Mouse (Mus musculus): ENCODE results near the gene Rab31.
A peak's percentile ranks its signal among the peaks of the same experiment; 100 is the strongest.

Rab31 gene

DNA sequence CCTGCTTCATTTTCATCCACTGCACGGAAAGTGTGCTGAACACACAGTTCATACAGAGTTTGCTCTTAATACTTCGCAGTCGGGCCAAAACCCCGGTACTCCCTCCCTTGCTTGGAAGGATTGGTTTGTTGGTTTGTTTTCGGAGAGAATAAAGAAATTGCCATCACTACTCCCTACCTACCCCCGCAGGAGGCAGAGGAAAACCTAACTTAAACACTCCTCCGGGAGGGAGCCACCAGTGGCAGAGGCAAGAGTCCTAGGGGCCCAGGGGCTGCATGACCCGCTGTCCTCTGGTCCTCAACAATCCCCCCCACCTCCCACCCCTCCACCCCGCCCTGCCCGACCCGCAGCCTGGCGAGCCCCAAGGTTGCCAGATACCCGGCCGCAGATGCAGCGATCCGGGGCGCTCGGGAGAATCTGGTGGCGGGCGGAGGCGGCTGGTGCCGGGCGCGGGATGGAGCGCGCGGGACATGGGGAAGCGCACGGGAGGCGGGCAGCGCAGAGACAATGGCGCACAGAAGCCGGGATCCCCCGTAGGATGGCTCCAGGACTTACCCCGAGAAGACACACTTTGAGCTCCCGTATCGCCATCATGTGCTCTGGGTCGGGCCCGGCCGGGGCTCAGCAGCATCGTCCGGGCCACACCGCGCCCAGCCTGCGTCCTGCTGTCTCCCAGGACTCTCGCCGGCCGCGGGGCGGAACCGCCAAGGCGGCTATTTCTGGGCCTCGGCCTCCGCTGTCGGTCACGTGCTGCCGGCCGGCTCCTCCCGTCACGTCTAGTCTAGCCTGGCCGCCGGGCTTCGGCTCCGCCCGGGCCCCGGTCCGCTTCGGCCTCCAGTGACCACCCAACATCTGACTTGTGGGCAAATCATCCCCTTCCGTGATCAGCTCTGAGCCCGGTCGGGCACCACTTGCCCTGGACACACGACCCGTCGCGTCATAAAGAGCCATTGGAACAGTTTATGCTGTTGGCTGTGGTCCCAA is at the start of gene Rab31:
TSS of gene Rab31 (minus strand) at position 802 of the 984 bp plus-strand sequence.
- DNase-seq (ENCODE audit: low spot score), result peak; percentile 73

DNA sequence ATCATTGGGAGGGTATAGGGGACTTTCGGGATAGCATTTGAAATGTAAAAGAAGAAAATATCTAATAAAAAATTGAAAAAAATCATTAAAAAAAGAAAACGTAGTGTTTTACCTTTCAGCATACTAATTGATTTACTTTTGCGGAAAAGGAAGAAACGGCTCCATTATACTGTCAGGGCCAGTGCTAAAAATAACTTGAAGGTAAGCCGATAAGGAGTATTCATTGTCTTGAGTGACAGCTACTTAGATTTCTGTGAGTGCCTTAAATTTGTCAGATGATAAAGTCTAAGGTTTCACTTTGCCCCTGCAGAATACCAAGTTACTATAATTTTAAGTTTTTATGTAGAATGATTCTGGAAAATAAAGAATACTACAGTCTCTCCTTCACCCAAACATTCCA is 47.6 kb upstream of the Rab31 start:
- DNase-seq (ENCODE audit: low spot score), result no peak

DNA sequence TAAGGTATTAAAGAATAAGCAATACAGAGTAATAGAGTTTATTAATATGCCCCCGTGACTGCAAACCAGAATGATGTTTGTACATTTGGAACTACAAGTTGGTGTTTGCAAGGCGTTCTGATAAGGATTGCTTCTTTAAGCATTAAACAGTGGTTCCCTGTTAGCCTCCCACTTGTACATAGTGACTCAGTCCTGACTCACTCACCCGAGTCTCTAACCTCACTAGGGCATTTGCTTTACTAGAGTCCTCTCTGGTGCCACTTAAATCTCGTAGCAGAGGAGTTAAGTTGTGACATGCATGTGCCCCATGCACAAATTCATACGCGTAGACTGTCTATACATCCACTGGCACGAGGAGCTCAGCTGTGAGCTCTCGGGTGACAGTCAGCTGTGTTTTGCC is 41.2 kb upstream of the Rab31 start:
- DNase-seq (ENCODE audit: low spot score), result no peak

DNA sequence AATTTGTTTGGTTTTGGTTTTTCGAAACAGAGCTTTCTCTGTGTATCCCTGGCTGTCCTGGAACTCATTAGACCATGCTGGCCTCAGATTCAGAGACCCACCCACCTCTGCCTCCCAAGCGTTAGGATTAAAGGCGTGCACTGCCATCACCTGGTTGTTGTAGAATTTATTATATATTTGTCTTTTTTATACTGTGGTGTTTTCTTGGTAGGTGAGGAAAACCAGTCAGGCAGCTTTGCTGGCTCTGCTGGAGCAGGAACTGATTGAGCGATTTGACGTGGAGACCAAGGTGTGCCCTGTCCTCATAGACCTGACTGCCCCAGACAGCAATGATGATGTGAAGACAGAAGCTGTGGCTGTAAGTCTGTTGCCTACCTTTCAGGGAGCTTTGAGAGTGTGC is 38.5 kb upstream of the Rab31 start:
- no peak for DNase-seq (ENCODE audit: low spot score)

DNA sequence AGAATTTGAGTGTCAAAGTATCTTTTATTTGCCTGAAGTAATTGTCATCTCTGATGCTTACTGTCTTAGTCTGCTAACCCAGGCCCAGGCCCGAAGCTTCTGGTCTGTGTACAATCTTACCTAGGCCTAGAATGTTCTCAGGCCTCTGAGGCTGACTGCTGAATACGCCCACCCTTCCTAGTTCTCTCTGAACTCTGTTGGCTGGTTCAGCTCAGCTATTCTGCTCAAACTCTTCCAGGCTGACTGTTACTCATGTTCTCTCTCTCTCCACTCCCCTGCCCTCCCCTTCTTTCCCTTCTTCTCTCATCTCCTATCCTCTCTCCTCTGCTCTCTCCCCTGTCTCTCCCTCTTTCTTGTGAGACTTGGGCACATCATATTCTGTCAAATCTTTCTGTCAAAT is 33.9 kb upstream of the Rab31 start:
- no peak for DNase-seq (ENCODE audit: low spot score)

DNA sequence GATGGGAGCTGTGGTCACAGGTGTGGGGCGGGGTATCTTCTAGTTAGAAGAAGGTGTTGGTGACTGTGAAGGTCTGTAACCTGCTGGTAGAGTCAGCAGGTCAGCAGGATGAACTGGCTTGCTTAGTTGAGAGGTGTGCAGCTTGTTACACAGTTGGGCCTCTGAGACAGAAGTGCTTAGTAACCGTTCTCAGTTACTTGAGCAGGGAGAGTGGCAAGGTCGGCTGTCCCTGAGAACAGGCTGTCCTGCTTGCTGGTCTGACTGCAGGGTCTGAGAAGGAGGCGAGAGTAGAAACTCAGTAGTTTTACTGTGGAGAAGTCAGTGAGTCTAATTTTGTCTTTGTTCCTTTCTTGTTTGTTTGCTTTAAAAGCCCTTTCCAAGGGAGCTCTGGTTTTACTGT is 33.4 kb upstream of the Rab31 start:
- no peak for DNase-seq (ENCODE audit: low spot score)

DNA sequence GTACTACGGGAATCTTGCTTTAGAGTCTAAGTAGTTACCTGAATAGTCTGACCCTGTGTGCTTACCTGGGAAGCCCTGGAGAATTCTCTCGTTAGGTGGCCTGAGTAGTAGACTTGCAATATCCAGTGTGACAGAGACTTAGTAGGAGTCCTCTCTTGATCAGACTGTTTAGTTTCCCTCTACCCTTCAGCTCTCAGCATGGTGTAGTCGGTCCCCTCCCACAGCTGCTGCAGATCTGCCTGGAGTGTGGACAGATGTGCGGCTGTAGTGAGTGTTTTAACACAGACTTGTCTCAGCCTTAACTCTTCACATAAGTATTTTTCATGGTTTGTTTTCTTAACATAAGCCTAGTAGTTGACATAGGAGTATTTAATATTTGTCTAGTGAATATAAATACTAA is 29.5 kb upstream of the Rab31 start:
- no peak for DNase-seq (ENCODE audit: low spot score)

DNA sequence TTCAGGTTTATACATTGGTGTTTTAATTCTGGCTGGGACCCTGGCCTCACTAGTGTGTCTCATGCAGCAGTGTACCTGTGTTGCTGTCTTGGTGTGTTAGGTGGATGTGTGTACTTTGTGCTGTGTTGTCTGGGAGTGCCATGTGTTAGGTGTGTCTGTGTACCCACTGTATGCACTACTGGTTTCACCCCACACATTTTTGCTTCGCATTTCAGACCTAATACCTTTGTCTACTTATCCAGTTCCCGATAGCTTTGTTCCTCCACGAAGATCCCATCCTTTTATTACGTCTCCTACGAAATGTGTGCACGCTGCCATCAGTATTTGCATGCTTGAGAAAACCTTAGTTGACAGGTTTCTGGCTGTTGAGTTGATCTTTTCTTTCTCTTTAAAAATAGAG is 27.9 kb upstream of the Rab31 start:
- no peak for DNase-seq (ENCODE audit: low spot score)

DNA sequence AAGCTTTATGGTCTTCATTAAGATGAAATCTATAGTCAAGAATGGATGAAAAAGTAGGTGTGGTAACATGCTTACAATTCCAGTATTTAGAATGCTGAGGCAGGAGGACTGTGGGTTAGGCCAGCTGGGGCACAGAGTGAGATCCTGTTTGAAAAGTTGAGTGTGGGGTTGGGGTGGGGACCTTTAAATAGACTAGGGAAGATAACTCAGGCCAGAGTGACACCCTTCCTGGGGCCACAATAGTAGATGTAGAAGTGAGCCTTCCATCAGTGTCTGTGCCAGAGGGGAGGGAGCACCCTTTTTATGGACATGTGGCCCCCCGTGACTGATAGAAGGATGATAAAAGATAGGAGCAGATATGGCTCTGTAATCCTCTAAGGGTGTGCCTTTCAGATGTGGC is 26.8 kb upstream of the Rab31 start:
- DNase-seq (ENCODE audit: low spot score), result no peak

DNA sequence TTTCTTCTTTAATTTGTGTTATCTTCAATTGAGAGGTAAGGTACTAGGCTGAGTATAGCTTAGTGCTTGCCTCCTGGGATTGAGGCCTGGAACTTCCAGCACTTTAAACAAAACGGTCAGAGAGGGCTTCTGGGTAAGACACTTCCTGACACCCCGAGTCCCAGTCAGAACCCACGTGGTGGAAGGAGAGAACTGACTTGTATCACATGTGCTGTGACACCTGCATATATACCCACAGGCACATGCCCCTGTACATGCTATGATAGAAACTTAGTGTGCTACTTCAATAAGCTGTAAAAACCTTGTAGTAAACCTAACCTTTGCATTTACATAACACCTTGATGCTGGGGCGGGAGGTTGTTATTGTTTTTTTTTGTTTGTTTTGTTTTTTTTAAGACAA is 25.9 kb upstream of the Rab31 start:
- no peak for DNase-seq (ENCODE audit: low spot score)

DNA sequence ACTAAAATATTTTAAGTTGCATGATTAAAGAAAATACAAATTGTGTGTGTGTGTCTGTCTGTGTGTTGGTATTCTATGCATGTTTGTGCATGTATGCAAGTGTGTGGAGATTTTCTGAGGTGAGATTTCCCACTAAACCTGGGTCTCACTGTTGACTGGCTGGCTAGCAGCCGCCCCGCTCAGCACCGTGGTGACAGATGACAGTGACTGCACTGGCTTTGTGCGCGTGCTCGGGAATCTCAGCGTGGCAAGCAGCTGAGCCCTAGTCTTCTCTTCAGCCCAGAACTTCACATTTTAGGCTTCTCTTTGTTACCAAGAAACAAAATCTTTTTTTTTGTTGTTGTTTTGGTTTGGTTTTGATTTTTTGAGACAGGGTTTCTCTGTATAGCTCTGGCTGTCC is 23.5 kb upstream of the Rab31 start:
- no peak for DNase-seq (ENCODE audit: low spot score)

DNA sequence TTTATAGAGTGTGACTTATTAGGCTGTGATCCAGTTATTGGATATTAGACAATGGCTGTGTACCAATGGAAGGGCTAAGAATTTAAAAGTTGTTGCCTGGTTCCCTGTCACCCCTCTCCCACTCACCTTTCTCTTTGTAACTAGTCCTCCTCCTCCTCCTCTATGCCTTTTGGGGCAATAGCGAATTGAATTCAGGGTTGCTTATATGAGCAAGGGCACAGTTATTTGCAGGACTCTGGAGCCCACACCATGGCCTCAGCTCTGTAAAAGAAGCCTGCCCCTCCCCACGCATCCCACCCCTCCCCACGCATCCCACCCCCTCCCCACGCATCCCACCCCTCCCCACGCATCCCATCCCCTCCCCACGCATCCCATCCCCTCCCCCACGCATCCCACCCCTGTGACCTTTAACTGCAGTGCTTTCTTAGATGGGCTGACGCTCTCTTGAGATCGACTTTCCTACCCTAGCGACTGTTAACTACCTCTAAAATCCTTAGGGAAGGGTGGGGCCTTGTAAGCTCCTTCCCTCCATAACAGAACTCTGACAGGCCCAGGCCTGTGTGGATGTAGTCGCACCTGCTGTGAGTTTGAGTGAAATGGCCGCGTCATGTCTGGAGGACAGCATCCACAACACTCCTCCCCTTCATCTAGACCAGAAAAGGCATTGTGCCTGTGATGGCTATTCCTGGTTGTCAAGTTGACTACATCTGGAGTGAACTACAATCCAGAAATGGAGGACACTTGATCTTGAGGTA is 21.7 kb upstream of the Rab31 start:
- no peak for DNase-seq (ENCODE audit: low spot score)

DNA sequence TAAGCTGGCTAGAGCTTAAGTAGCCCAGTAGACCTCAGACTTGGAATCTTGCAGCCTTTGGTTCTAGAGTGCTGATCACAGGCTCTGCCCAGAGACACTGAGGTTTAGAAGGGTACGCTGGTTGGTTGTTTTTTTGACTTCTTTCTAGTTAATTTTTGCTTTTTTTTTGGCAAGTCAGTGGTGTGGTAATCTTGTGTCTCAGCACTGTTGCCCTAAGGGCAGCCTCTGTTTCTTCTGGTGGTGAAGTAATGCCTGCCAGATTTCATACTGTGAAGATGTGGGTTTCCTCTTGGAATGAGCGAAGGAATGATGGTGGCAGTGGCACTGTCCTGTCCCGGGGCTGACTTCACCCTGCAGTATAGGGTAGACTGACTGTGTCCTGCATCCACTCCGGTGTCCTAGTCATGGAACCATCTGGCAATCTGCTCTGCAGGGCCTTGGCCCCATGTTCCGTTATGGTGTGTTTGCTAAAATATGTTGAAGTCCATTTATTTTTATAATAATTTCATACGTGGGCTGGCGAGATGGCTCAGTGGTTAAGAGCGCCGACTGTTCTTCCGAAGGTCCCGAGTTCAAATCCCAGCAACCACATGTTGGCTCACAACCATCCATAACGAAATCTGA is 20.9 kb upstream of the Rab31 start:
- no peak for DNase-seq (ENCODE audit: low spot score)

DNA sequence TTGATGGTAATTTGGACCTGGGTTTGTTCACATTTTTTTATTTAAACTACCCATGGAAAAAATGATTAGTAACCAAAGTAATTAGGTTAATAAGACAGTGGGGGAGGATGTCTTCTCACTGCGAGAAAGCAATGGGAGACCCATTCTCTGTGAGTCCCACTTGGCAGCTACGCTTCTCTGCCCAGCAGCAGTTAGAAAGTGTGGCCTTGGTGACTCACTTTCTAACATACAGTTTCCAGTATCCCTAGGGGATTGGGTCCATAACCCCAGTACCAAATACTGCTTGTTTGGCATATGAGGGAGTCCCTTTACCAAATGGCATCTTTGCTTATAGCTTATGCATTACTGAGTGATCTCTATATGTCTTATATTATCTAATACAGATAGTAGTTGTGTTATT is 18.6 kb upstream of the Rab31 start:
- no peak for DNase-seq (ENCODE audit: low spot score)

DNA sequence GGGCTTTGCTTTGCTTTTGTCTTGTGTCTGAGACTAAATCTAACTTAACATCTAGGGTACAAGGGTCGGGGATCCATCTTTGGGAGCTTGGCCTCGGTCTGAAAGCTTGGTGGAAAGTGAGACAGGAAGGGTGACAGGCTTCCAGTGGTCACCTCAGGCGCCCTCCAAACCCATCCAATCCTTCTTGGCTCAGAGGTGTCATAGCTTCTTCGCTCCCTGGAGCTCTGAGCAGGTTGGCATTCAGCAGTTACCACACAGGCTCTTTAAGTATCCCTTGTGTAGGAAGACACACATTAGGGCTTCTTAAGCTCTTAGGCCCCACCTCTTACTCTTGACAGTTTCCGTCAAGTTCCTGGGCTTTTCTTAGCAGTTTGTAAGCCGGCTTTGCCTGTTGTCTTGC is 17.0 kb upstream of the Rab31 start:
- no peak for DNase-seq (ENCODE audit: low spot score)

DNA sequence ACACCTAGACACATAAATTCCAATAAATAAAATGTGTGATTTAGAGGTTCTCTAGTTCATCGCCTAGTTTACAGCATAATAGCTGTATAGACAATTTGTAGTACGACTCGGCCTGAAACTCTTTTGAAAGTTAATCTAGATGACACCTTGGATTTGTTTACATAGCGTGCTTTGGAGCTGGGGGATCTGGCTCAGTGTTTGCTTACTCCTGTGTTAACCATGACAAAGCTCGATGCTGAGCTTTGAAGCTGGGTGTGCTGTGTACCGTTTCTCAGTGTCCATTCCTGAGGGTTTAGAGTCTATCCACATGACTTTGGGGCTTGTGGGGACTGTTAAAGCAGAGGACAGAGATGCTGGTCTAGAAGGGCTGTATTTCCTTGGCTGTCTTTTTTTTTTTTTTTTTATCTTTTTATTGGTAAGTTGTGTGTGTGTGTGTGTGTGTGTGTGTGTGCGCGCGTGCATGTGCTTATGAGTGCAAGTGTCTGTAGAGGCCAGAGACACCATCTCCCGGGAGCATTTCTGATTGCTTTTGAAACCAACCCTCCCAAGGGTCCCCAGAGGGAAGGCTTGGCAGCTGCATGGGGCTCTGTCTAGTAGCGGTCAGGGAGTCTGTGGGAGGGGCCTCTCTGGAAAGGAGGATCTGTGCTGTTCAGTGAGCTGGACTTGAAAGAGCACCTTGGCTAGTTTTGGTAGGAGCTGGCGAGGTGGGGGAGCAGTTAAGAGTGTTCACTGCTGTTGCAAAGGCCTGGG is 16.2 kb upstream of the Rab31 start:
- no peak for DNase-seq (ENCODE audit: low spot score)

DNA sequence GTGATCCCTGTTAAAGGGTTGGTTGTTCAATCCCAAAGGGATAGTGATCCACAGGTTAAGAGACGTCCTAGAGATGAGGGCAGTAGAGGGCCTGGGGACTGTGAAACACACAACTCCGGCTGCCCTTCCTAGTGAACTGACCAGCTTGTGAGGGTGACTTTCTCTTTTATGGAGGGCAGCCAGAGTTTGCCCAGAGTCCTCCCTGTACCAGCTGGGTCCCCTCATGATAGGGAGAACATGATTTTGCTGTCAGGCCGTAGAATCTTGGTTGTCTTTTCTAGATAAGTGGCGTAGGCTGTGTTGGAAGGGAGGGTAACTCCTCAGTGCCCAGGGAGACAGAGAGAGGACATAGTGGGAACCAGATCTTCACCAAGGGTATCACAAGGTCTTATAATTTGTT is 14.7 kb upstream of the Rab31 start:
- DNase-seq (ENCODE audit: low spot score), result no peak

DNA sequence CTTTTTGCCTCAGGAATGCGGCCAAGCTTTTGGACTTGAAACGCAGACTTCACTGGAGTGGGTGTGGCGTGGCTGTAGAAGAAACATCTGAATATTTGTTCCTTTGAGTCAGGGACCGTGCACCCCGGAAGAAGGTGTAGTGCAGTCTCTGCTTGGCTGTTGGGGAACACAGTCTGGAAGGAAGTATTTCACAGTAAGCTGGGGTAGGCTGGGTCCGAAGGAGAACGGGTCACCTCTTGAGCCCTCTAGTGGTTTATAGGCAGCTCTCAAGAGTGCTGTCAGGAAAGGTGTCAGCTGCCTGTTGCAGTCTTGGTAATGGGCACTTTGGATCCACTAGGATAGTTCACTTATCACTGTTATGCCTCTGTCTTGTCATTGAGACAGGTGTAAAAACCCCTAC is 13.7 kb upstream of the Rab31 start:
- DNase-seq (ENCODE audit: low spot score), result no peak

DNA sequence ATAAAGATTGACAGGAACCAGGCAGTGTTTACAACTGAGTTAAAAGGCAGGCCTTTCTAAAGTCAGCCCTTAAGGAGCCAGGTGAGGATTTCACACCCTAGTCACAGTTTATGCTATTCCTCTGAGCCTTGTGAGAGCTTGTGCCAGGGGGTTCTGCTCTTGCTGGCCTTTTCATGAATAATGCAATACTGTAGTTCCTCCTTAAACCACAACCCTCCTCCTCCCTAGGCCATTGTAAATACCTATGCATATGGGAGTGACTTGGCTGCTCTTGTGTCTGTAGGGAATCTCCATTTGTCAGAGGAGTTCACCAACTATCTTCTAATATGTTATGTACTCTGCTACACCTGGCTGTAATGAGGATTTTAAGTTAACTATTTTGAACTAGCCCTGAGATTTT is 13.2 kb upstream of the Rab31 start:
- DNase-seq (ENCODE audit: low spot score), result no peak

DNA sequence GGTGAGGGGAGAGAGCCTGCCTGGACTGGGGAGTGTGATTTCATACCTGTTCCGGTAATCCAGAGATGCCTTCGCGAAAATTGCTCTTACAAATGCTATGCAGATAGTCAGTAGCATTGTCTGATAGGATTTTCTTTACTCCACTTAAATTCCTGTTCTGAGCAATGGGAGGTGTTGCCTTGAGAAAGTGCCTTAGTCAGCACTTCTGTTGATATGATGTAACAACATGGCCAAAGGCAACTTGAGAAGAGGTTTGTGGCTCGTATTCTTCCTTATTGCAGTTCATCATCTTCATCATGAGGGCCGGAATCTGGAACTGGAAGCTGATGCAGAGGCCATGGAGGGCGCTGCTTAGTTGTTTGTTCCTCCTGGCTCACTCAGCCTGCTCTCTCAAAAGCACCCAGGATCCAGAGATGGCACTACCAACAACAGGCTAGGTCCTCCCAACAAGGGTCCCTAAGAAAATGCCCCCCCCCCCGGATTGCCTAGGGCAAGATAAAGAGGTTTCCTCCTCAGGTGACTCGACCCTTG is 12.1 kb upstream of the Rab31 start:
- DNase-seq (ENCODE audit: low spot score), result no peak

DNA sequence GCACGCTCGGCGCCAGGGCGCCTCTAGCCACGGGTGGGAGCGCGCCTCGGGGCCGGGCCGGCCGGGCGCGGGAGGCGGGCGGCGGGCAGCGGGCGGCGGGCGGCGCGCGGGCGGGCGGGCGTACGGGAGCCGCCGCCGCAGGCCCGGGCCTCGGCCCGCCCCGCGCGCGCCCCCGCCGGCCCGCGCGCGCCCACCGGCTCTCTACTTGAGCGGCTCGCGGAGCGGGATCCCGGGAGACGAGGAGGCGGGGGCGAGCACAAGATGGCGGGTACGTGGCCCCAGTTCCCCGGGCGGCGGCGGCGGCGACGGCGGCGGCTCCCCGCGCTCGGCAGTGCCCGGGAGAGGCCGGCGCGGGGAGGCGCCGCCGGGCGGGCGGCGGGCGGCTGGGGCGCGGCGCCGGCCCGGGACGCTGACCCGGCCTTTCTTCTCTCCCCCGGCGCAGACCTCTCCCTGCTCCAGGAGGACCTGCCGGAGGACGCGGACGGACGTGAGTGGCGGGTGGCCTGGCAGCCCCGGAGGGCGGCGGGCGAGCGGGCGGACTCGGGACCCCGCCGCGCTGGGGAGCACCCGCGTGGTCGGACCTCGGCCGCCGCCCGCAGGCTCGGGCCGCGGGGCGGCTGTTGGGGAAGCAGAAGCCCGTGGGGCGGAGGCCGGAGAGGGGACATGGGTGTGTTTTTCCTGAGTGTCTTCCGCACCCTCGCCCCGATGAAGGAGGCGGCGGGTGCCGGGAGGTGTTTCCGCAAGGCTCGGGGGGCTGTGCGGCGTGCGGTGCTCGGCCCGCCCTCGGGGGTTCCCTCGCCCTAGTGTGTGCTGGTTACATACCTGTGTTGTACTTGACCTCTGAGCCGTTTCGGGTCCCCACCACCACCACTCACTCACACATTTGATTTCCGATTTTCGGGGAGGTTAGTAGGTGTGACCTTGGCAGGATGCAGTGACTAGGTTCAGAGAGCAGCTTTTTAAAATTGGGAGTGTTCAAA is 10.9 kb upstream of the Rab31 start:
- peak; percentile 81 for DNase-seq (ENCODE audit: low spot score)

Data from testis, postnatal 14 days (tissue).